Mouse (Mus musculus): Measurements from ENCODE around the gene Gsk3b. TPM values are rescaled to one million over a fixed set of nuclear protein-coding genes. Genes with fewer than 3 reads are reported as not detected.
"Not testable (repeated sequence)": the region's sequence is repeated elsewhere in the genome, so short reads cannot be mapped to it uniquely, and the experiment has no call there.

Gsk3b gene
- polyA plus RNA-seq, 2 experiments: 2.9 to 10.3 TPM

- no peak overlapping the region for H3K4me3 ChIP-seq (ENCODE audit: insufficient read depth in 1 of 2, low read depth in 2 of 2, low read length in 2 of 2)
- no peak for DNase-seq (ENCODE audit: low read depth in 3 of 3, low spot score in 3 of 3)
- H3K9me3 ChIP-seq (ENCODE audit: control insufficient read depth, low read length): no peaks in the 10 kb centered on the region
- TF ChIP-seq CTCF (IDR thresholded peaks at IDR 0.05; ENCODE audit: low read depth) (no peak), EP300 (IDR thresholded peaks at IDR 0.05; ENCODE audit: low read depth) (no peak)
- H3K36me3 ChIP-seq (replicated peaks; ENCODE audit: control insufficient read depth, insufficient read depth, low read depth): peaks cover 13% of the 10 kb centered on the region
- no peak overlapping the region for H3K4me2 ChIP-seq (ENCODE audit: low read depth)
- 79% methylated on average over 6 of the region's 6 CpGs for WGBS (ENCODE audit: insufficient replicate concordance)
- no peak for ATAC-seq (ENCODE audit: insufficient read depth)
- H3K27ac ChIP-seq: no peak overlapping the region
- H3K4me1 ChIP-seq (replicated peaks; ENCODE audit: control insufficient read depth in 2 of 2, insufficient read depth in 2 of 2, low read length in 1 of 2): no peaks in the 10 kb centered on the region
- no peak overlapping the region for H3K9ac ChIP-seq (replicated peaks)
- H3K27me3 ChIP-seq (ENCODE audit: control insufficient read depth, insufficient read depth, low read length): no peaks in the 10 kb centered on the region
These were observed 102.7 kb downstream of the Gsk3b start for GRCm38 (mm10) chr16:38191460-38191859.

- Histone ChIP-seq H3K27me3 (ENCODE audit: control insufficient read depth, insufficient read depth, low read length) (no peaks in the 10 kb centered on the region), H3K36me3 (replicated peaks; ENCODE audit: control insufficient read depth, insufficient read depth, low read depth) (peaks cover 15% of the 10 kb centered on the region), H3K9ac (replicated peaks) (no peak overlapping the region), H3K4me2 (ENCODE audit: low read depth) (no peak overlapping the region), H3K4me3 (ENCODE audit: insufficient read depth in 1 of 2, low read depth in 2 of 2, low read length in 2 of 2) (no peak overlapping the region), H3K27ac (no peak overlapping the region), H3K9me3 (ENCODE audit: control insufficient read depth, low read length) (no peaks in the 10 kb centered on the region), H3K4me1 (replicated peaks; ENCODE audit: control insufficient read depth in 2 of 2, insufficient read depth in 2 of 2, low read length in 1 of 2) (no peaks in the 10 kb centered on the region)
- no peak for TF ChIP-seq EP300 (IDR thresholded peaks at IDR 0.05; ENCODE audit: low read depth)
- no peak for TF ChIP-seq CTCF (IDR thresholded peaks at IDR 0.05; ENCODE audit: low read depth)
- DNase-seq (ENCODE audit: low read depth in 3 of 3, low spot score in 3 of 3): no peak
- WGBS (ENCODE audit: insufficient replicate concordance): 80% methylated on average over 6 of the region's 6 CpGs
- ATAC-seq (ENCODE audit: insufficient read depth): no peak
These were observed 103.8 kb downstream of the Gsk3b start for GRCm38 (mm10) chr16:38192640-38193039.

DNA sequence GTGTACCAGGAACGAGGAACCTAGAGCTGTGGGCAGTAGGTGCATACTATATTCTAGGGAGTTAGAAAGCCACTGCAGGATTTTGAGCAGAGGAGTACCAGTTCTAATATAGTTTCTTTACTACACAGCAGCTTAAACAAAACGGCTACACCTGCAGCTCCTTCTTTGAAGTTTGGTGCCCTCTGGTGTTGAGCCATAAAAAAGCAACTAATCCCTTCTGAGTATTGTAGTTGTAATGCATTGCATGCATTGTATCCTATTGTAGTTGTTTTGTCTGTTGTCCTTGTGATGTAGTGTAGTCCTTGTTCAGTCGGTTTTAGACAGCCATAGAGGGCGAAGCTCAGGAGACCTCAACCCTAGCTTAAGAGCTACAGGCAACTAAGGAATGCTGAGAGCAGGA, 108.5 kb downstream of the Gsk3b start:
- no peak overlapping the region for H3K4me3 ChIP-seq (ENCODE audit: insufficient read depth in 1 of 2, low read depth in 2 of 2, low read length in 2 of 2)
- H3K4me2 ChIP-seq (ENCODE audit: low read depth): no peak overlapping the region
- DNase-seq (ENCODE audit: low read depth in 3 of 3, low spot score in 3 of 3) (peak in 2 of 3 experiments; percentile 33), ATAC-seq (ENCODE audit: insufficient read depth) (no peak)
- H3K9ac ChIP-seq (replicated peaks): no peak overlapping the region
- no peaks in the 10 kb centered on the region for H3K4me1 ChIP-seq (replicated peaks; ENCODE audit: control insufficient read depth in 2 of 2, insufficient read depth in 2 of 2, low read length in 1 of 2)
- TF ChIP-seq CTCF (IDR thresholded peaks at IDR 0.05; ENCODE audit: low read depth): peak; percentile 63
- TF ChIP-seq EP300 (IDR thresholded peaks at IDR 0.05; ENCODE audit: low read depth): no peak
- no peaks in the 10 kb centered on the region for H3K9me3 ChIP-seq (ENCODE audit: control insufficient read depth, low read length)
- 48% methylated on average over 4 of the region's 4 CpGs for WGBS (ENCODE audit: insufficient replicate concordance)
- no peak overlapping the region for H3K27ac ChIP-seq
- H3K36me3 ChIP-seq (replicated peaks; ENCODE audit: control insufficient read depth, insufficient read depth, low read depth): peaks cover 11% of the 10 kb centered on the region
- H3K27me3 ChIP-seq (ENCODE audit: control insufficient read depth, insufficient read depth, low read length): no peaks in the 10 kb centered on the region

GRCm38 (mm10) chr16:38205272-38205671, 116.5 kb downstream of the Gsk3b start:
- Histone ChIP-seq H3K27ac (no peak overlapping the region), H3K9ac (replicated peaks) (no peak overlapping the region), H3K4me1 (replicated peaks; ENCODE audit: control insufficient read depth in 2 of 2, insufficient read depth in 2 of 2, low read length in 1 of 2) (no peaks in the 10 kb centered on the region), H3K9me3 (ENCODE audit: control insufficient read depth, low read length) (no peaks in the 10 kb centered on the region), H3K4me3 (ENCODE audit: insufficient read depth in 1 of 2, low read depth in 2 of 2, low read length in 2 of 2) (no peak overlapping the region), H3K27me3 (ENCODE audit: control insufficient read depth, insufficient read depth, low read length) (no peaks in the 10 kb centered on the region), H3K36me3 (replicated peaks; ENCODE audit: control insufficient read depth, insufficient read depth, low read depth) (peaks cover 6% of the 10 kb centered on the region), H3K4me2 (ENCODE audit: low read depth) (no peak overlapping the region)
- 87% methylated on average over 7 of the region's 7 CpGs for WGBS (ENCODE audit: insufficient replicate concordance)
- DNase-seq (ENCODE audit: low read depth in 3 of 3, low spot score in 3 of 3): no peak
- ATAC-seq (ENCODE audit: insufficient read depth): no peak
- no peak for TF ChIP-seq CTCF (IDR thresholded peaks at IDR 0.05; ENCODE audit: low read depth)
- no peak for TF ChIP-seq EP300 (IDR thresholded peaks at IDR 0.05; ENCODE audit: low read depth)

GRCm38 (mm10) chr16:38222491-38222890, 133.7 kb downstream of the Gsk3b start:
- DNase-seq (ENCODE audit: low read depth in 3 of 3, low spot score in 3 of 3); H3K27me3 ChIP-seq (ENCODE audit: control insufficient read depth, insufficient read depth, low read length); H3K4me3 ChIP-seq (ENCODE audit: insufficient read depth in 1 of 2, low read depth in 2 of 2, low read length in 2 of 2); H3K9ac ChIP-seq (replicated peaks); H3K4me1 ChIP-seq (replicated peaks; ENCODE audit: control insufficient read depth in 2 of 2, insufficient read depth in 2 of 2, low read length in 1 of 2); H3K4me2 ChIP-seq (ENCODE audit: low read depth); ATAC-seq (ENCODE audit: insufficient read depth); H3K9me3 ChIP-seq (ENCODE audit: control insufficient read depth, low read length); H3K27ac ChIP-seq: not testable (repeated sequence)
- H3K36me3 ChIP-seq (replicated peaks; ENCODE audit: control insufficient read depth, insufficient read depth, low read depth): peaks cover 18% of the 10 kb centered on the region
- WGBS (ENCODE audit: insufficient replicate concordance): 81% methylated on average over 5 of the region's 5 CpGs

All from liver, embryonic 14.5 days (tissue).